Mouse (Mus musculus): Measurements from ENCODE around the gene Epm2aip1. TPM values are rescaled to one million over a fixed set of nuclear protein-coding genes. Genes with fewer than 3 reads are reported as not detected.

Epm2aip1 gene
- polyA plus RNA-seq, 1 experiment from 2014 or later, result 23.5 TPM

- peak overlapping the region; percentile 19; the same call in 1 of the 2 replicates for H3K27ac ChIP-seq
- H3K4me2 ChIP-seq, result peak overlapping the region; percentile 41
- H3K4me1 ChIP-seq, result 0 out of 2 replicates have a peak, but pooled peaks cover 2% of the 10 kb centered on the region
- H3K9ac ChIP-seq, result no peak overlapping the region
- peak overlapping the region; percentile 17 for H3K4me3 ChIP-seq (replicated peaks)
- H3K27me3 ChIP-seq (replicated peaks), result no peaks in the 10 kb centered on the region
- WGBS, result 17% methylated on average over 21 of the region's 21 CpGs
- ATAC-seq (ENCODE audit: insufficient read depth, low FRiP score, low read depth), result peak; percentile 77
- no peaks in the 10 kb centered on the region for H3K9me3 ChIP-seq
- H3K36me3 ChIP-seq, result no peaks in the 10 kb centered on the region
Measured at GRCm38 (mm10) chr9:111289832-111290339, 18.2 kb downstream of the Epm2aip1 start.

DNA sequence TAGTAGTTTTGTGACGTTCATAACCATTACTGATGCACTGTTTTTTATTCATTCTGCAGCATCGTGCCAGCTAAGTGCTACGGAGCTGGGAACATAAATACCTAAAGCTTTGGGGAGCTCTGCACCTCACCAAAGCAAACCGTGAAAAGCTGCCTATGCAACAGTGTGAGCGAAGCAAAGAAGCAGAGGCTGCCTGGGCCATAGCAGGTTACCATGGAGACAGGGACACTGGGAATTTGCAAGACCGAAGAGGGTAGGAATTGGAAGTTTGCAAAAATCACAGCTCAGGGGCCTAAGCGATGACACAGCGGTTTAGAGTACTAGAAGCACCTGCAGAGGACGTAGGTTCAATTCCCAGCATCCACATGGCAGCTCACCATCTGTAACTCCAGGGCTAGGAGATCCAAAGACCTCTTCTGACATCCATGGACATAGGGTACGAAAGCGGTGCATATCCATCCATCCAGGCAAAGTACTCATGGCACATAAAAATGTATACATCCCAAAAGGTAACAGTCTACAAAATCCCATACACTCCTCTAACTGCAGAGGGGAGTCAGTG lies 18.9 kb downstream of the Epm2aip1 start:
- Histone ChIP-seq H3K4me2 (no peak overlapping the region), H3K4me3 (replicated peaks) (no peak overlapping the region), H3K4me1 (0 out of 2 replicates have a peak, but pooled peaks cover 2% of the 10 kb centered on the region), H3K9ac (no peak overlapping the region), H3K36me3 (no peaks in the 10 kb centered on the region), H3K9me3 (no peaks in the 10 kb centered on the region), H3K27me3 (replicated peaks) (no peaks in the 10 kb centered on the region), H3K27ac (no peak overlapping the region)
- no peak for ATAC-seq (ENCODE audit: insufficient read depth, low FRiP score, low read depth)
- 75% methylated on average over 11 of the region's 11 CpGs for WGBS

DNA sequence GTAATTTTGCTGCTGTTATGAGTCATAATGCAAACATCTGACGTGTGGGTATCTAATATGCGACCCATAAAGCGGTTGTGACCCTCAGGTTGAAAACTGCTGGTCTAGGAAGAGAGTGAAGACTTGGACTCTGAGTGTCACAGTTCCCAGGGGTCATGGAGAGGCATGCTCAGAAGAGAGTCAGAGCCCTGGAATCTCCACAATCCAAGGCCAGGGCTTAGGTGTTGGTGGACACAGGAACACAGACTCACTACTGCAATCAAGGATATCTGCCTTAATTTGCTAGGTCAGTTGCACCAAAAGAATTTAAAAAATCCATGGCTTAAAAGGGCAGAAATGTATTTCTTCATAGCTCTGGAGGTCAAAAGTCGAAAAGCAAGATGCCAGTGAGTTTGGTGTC lies 21.5 kb downstream of the Epm2aip1 start:
- Histone ChIP-seq H3K9ac (no peak overlapping the region), H3K4me2 (no peak overlapping the region), H3K4me3 (replicated peaks) (no peak overlapping the region), H3K9me3 (no peaks in the 10 kb centered on the region), H3K27me3 (replicated peaks) (no peaks in the 10 kb centered on the region), H3K27ac (no peak overlapping the region), H3K4me1 (peaks cover 2% of the 10 kb centered on the region; the same call in 1 of the 2 replicates), H3K36me3 (no peaks in the 10 kb centered on the region)
- ATAC-seq (ENCODE audit: insufficient read depth, low FRiP score, low read depth), result no peak
- 80% methylated on average over 4 of the region's 4 CpGs for WGBS

DNA sequence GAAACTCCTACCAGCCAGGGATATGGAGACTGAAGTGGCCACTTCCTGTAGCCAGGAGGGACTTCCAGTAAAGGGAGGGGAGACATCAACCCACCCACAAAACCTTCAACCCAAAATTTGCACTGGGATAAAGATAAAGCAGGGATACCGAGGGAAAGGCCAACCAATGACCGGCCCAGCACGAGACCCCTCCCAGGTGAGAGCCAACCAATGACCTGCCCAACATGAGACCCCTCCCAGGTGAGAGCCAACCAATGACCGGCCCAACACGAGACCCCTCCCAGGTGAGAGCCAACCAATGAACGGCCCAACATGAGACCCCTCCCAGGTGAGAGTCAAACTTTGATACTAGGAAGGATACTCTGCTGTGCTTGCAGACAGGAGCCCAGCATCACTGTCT lies 23.2 kb downstream of the Epm2aip1 start:
- ATAC-seq (ENCODE audit: insufficient read depth, low FRiP score, low read depth), result no peak

GRCm38 (mm10) chr9:111295323-111295722 lies 23.6 kb downstream of the Epm2aip1 start:
- 70% methylated on average over 2 of the region's 2 CpGs for WGBS
- H3K4me2 ChIP-seq, result no peak overlapping the region
- H3K27ac ChIP-seq, result no peak overlapping the region
- no peaks in the 10 kb centered on the region for H3K27me3 ChIP-seq (replicated peaks)
- no peaks in the 10 kb centered on the region for H3K36me3 ChIP-seq
- ATAC-seq (ENCODE audit: insufficient read depth, low FRiP score, low read depth), result no peak
- no peaks in the 10 kb centered on the region; the same call in 1 of the 2 replicates for H3K4me1 ChIP-seq
- no peak overlapping the region for H3K4me3 ChIP-seq (replicated peaks)
- H3K9ac ChIP-seq, result no peak overlapping the region
- no peaks in the 10 kb centered on the region for H3K9me3 ChIP-seq

More for the DNA sequence above, 23.2 kb downstream of the Epm2aip1 start:
- 89% methylated on average over 6 of the region's 6 CpGs for WGBS
- Histone ChIP-seq H3K4me1 (no peaks in the 10 kb centered on the region; the same call in 1 of the 2 replicates), H3K27ac (no peak overlapping the region), H3K9ac (no peak overlapping the region), H3K36me3 (no peaks in the 10 kb centered on the region), H3K9me3 (no peaks in the 10 kb centered on the region), H3K4me3 (replicated peaks) (no peak overlapping the region), H3K4me2 (no peak overlapping the region), H3K27me3 (replicated peaks) (no peaks in the 10 kb centered on the region)

GRCm38 (mm10) chr9:111296433-111296832 lies 24.7 kb downstream of the Epm2aip1 start:
- Histone ChIP-seq H3K4me3 (replicated peaks) (no peak overlapping the region), H3K27ac (no peak overlapping the region), H3K36me3 (no peaks in the 10 kb centered on the region), H3K4me1 (no peaks in the 10 kb centered on the region; the same call in 1 of the 2 replicates), H3K9me3 (no peaks in the 10 kb centered on the region), H3K27me3 (replicated peaks) (no peaks in the 10 kb centered on the region), H3K9ac (no peak overlapping the region), H3K4me2 (no peak overlapping the region)
- ATAC-seq (ENCODE audit: insufficient read depth, low FRiP score, low read depth), result no peak
- WGBS, result 69% methylated on average over 7 of the region's 7 CpGs

DNA sequence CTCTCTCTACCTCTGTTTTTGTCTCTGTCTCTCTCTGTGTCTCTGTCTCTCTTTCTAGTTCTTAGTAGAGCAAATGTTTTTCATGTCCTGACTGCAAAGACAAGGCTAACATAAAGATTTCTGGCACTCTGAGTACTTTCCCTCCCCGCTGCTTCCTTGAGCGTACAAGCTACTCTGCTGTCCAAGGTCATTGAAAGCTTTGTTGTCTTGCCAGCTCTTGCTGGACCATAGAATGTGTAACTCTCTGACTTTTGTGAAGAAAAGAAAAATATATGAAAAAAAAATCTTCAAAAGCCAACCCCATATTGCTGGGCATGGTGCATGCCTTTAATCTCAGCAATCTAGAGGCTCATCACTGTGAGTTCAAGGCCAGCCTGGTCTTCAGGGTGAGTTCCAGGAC lies 26.9 kb downstream of the Epm2aip1 start:
- WGBS, result 44% methylated on average over 2 of the region's 2 CpGs
- ATAC-seq (ENCODE audit: insufficient read depth, low FRiP score, low read depth), result no peak
- H3K27ac ChIP-seq, result no peak overlapping the region
- H3K36me3 ChIP-seq, result no peaks in the 10 kb centered on the region
- H3K9ac ChIP-seq, result no peak overlapping the region
- no peak overlapping the region for H3K4me3 ChIP-seq (replicated peaks)
- no peaks in the 10 kb centered on the region; the same call in 1 of the 2 replicates for H3K4me1 ChIP-seq
- H3K9me3 ChIP-seq, result no peaks in the 10 kb centered on the region
- no peak overlapping the region for H3K4me2 ChIP-seq
- no peaks in the 10 kb centered on the region for H3K27me3 ChIP-seq (replicated peaks)

GRCm38 (mm10) chr9:111302196-111302831 lies 30.6 kb downstream of the Epm2aip1 start:
- no peaks in the 10 kb centered on the region for H3K36me3 ChIP-seq
- 58% methylated on average over 12 of the region's 12 CpGs for WGBS
- H3K4me1 ChIP-seq, result no peaks in the 10 kb centered on the region; the same call in 1 of the 2 replicates
- no peak for ATAC-seq (ENCODE audit: insufficient read depth, low FRiP score, low read depth)
- H3K27ac ChIP-seq, result no peak overlapping the region
- H3K4me2 ChIP-seq, result no peak overlapping the region
- H3K27me3 ChIP-seq (replicated peaks), result no peaks in the 10 kb centered on the region
- no peak overlapping the region for H3K4me3 ChIP-seq (replicated peaks)
- no peaks in the 10 kb centered on the region for H3K9me3 ChIP-seq
- no peak overlapping the region for H3K9ac ChIP-seq

GRCm38 (mm10) chr9:111304036-111304435 lies 32.3 kb downstream of the Epm2aip1 start:
- no peak for ATAC-seq (ENCODE audit: insufficient read depth, low FRiP score, low read depth)
- H3K9me3 ChIP-seq, result no peaks in the 10 kb centered on the region
- WGBS, result 90% methylated on average over 6 of the region's 6 CpGs
- H3K4me2 ChIP-seq, result no peak overlapping the region
- no peaks in the 10 kb centered on the region for H3K36me3 ChIP-seq
- H3K4me3 ChIP-seq (replicated peaks), result no peak overlapping the region
- H3K27me3 ChIP-seq (replicated peaks), result peaks cover 1% of the 10 kb centered on the region; the same call in 1 of the 2 replicates
- H3K27ac ChIP-seq, result no peak overlapping the region
- H3K4me1 ChIP-seq, result no peaks in the 10 kb centered on the region
- no peak overlapping the region for H3K9ac ChIP-seq

- H3K4me1 ChIP-seq, result peaks cover 1% of the 10 kb centered on the region
- WGBS, result 81% methylated on average over 7 of the region's 7 CpGs
- H3K4me2 ChIP-seq, result no peak overlapping the region
- H3K27me3 ChIP-seq (replicated peaks), result peaks cover 15% of the 10 kb centered on the region
- H3K27ac ChIP-seq, result no peak overlapping the region
- H3K9ac ChIP-seq, result no peak overlapping the region
- H3K9me3 ChIP-seq, result no peaks in the 10 kb centered on the region
- no peak for ATAC-seq (ENCODE audit: insufficient read depth, low FRiP score, low read depth)
- H3K4me3 ChIP-seq (replicated peaks), result no peak overlapping the region
- no peaks in the 10 kb centered on the region for H3K36me3 ChIP-seq
Measured at GRCm38 (mm10) chr9:111306142-111306541, 34.4 kb downstream of the Epm2aip1 start.

- Histone ChIP-seq H3K27me3 (replicated peaks) (peaks cover 48% of the 10 kb centered on the region), H3K27ac (no peak within 1 kb of the TSS), H3K4me1 (peaks cover 17% of the 10 kb centered on the region), H3K9ac (no peak within 1 kb of the TSS), H3K36me3 (no peaks in the 10 kb centered on the region), H3K4me2 (peak within 1 kb of the TSS; percentile 74), H3K9me3 (no peaks in the 10 kb centered on the region), H3K4me3 (replicated peaks) (peak within 1 kb of the TSS; percentile 49)
- peak; percentile 39; the same call in 1 of the 2 replicates for ATAC-seq (ENCODE audit: insufficient read depth, low FRiP score, low read depth)
- WGBS, result 8% methylated on average over 72 of the region's 72 CpGs
Measured at GRCm38 (mm10) chr9:111311031-111311842, 39.5 kb downstream of the Epm2aip1 start, which contains the start of gene Trank1. Gene Trank1, plus strand, starts transcription at chr9:111311739.
